Mouse (Mus musculus): ENCODE results near the gene 1520401A03Rik. TPM values are rescaled to one million over a fixed set of nuclear protein-coding genes. Genes with fewer than 3 reads are reported as not detected.

Gene 1520401A03Rik
- total and polyA plus RNA-seq, 3 experiments = 0.08 TPM; not detected in 2

DNA sequence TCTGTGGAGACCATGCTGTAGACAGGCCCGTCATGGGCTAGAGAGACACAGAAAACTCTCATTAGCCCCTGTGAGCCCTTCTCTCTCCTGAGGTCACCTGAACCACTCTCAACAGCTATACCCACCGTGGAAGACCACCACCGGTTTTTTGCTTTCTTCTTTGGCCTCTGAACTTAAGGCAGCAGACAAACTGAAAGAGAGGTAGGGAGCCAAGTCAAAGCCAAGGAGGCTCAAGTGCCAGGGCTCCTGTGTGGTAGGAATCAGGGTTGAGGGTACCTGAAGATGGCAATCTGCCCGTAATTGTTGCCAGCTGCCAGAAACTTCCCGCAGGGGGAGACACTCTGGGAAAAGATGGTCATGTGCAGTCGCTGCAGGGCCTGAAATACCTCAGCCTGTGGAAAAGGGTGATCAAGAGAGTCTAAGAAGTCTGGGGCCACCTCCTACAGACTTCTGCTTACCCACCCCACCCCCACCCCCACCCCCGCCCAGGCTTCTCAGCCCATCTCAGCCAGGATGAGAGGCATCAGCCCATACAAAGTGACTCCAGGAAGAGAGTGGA is 52.0 kb downstream of the 1520401A03Rik start:
- Histone ChIP-seq H3K36me3 (replicated peaks in 1 of 2; ENCODE audit: control insufficient read depth in 1 of 2, insufficient read depth in 1 of 2, low read length in 1 of 2) (peaks cover 18 to 53% of the 10 kb centered on the region in 2 experiments), H3K27ac (ENCODE audit: insufficient read depth, low read depth) (no peak overlapping the region)
- in situ Hi-C loops (cut with MboI; ENCODE audit: low pct_ligation_motif_present, low pct_unique_long_range_greater_than_20kb, low sequenced_read_pairs) = loop anchor here (10.0 kb wide), 1 partner anchor 54 kb away; the partner anchor contains the start of genes 1520401A03Rik and Pkmyt1

DNA sequence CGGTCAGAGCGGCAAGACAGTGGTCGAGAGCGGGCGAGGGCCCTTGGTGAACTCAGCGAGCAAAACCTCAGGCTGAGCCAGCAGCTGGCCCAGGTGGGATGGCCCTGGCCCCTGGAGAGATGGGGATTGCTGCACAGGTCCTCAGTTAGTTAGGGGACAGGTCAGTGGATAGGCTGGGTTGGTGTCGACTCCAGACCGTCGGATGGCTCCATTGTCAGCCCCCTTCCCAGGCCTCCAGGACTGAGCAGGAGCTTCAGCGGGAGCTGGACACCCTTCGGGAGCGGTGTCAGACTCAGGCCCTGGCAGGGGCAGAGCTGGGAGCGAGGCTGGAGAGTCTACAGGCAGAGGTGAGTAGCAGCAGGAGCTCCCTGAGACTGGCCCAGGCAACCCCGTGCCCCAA is 57.1 kb downstream of the 1520401A03Rik start:
- in situ Hi-C loops (cut with MboI; ENCODE audit: low pct_ligation_motif_present, low pct_unique_long_range_greater_than_20kb, low sequenced_read_pairs) (loop anchor here (10.0 kb wide), 1 partner anchor 299 kb away; no protein-coding TSS in a partner anchor), dilution Hi-C loops (cut with MboI; ENCODE audit: extremely low pct_ligation_motif_present, extremely low pct_unique_long_range_greater_than_20kb, low sequenced_read_pairs) (no loop called here)
- TF ChIP-seq JUND (conservative IDR thresholded peaks at IDR 0.05; ENCODE audit: low read depth, low read length) = no peak
- TF ChIP-seq IRF4 (IDR thresholded peaks at IDR 0.05; ENCODE audit: low read depth, low read length) = no peak
- TF ChIP-seq NELFE (IDR thresholded peaks at IDR 0.05; ENCODE audit: low read depth, low read length) = no peak
- no peak for TF ChIP-seq RCOR1 (conservative IDR thresholded peaks at IDR 0.05; ENCODE audit: low read depth, low read length)
- TF ChIP-seq USF1 (IDR thresholded peaks at IDR 0.05; ENCODE audit: low read depth, low read length) = no peak
- no peak for TF ChIP-seq EP300 (IDR thresholded peaks at IDR 0.05; ENCODE audit: low read length)
- no peak for TF ChIP-seq MXI1 (IDR thresholded peaks at IDR 0.05; ENCODE audit: low read depth, low read length)
- TF ChIP-seq ELF1 (IDR thresholded peaks at IDR 0.05; ENCODE audit: low read depth, low read length) = no peak
- no peak for TF ChIP-seq MAZ (IDR thresholded peaks at IDR 0.05; ENCODE audit: low read depth, low read length)
- no peak for TF ChIP-seq PAX5 (IDR thresholded peaks at IDR 0.05; ENCODE audit: low read length)
- no peak for TF ChIP-seq POLR2AphosphoS2 (IDR thresholded peaks at IDR 0.05; ENCODE audit: low read depth, low read length)
- no peak for TF ChIP-seq SIN3A (IDR thresholded peaks at IDR 0.05; ENCODE audit: low read length)
- no peak for TF ChIP-seq CHD2 (IDR thresholded peaks at IDR 0.05; ENCODE audit: low read length)
- TF ChIP-seq ETS1 (conservative IDR thresholded peaks at IDR 0.05; ENCODE audit: low read depth, low read length) = no peak
- TF ChIP-seq MYC (IDR thresholded peaks at IDR 0.05; ENCODE audit: low read depth, low read length) = no peak
- TF ChIP-seq HCFC1 (IDR thresholded peaks at IDR 0.05; ENCODE audit: low read depth, low read length) = no peak
- no peak for TF ChIP-seq MEF2A (IDR thresholded peaks at IDR 0.05; ENCODE audit: borderline replicate concordance, low read depth, low read length)
- H3K4me1 ChIP-seq (ENCODE audit: control insufficient read depth in 1 of 2, insufficient read depth in 2 of 2) = peaks cover 6 to 12% of the 10 kb centered on the region in 2 experiments; a peak in 3 of 4 replicates
- no peak for DNase-seq (ENCODE audit: extremely low read depth)
- no peak overlapping the region for H3K4me3 ChIP-seq (replicated peaks in 1 of 3; ENCODE audit: low read depth in 2 of 3, low read length in 2 of 3, poor library complexity in 1 of 3)
- H3K4me2 ChIP-seq (ENCODE audit: insufficient read depth, low read depth, poor library complexity, severe bottlenecking) = no peak overlapping the region
- H3K9ac ChIP-seq (ENCODE audit: insufficient read depth, low read depth) = no peak overlapping the region
- peaks cover 31% of the 10 kb centered on the region for H3K27me3 ChIP-seq (replicated peaks)
- H3K79me2 ChIP-seq (replicated peaks; ENCODE audit: control insufficient read depth, extremely low read depth, insufficient read depth, poor library complexity, severe bottlenecking) = no peaks in the 10 kb centered on the region
- H3K36me3 ChIP-seq (replicated peaks in 1 of 2; ENCODE audit: control insufficient read depth in 1 of 2, insufficient read depth in 1 of 2, low read length in 1 of 2) = peaks cover 18 to 53% of the 10 kb centered on the region in 2 experiments
- no peaks in the 10 kb centered on the region for H3K9me3 ChIP-seq (replicated peaks; ENCODE audit: low read length)
- no peak overlapping the region for H3K27ac ChIP-seq (ENCODE audit: insufficient read depth, low read depth)

More for the DNA sequence above, 52.0 kb downstream of the 1520401A03Rik start:
- H3K79me2 ChIP-seq (replicated peaks; ENCODE audit: control insufficient read depth, extremely low read depth, insufficient read depth, poor library complexity, severe bottlenecking) = no peaks in the 10 kb centered on the region
- no peak overlapping the region for H3K4me3 ChIP-seq (replicated peaks in 1 of 3; ENCODE audit: low read depth in 2 of 3, low read length in 2 of 3, poor library complexity in 1 of 3)
- H3K27me3 ChIP-seq (replicated peaks) = no peaks in the 10 kb centered on the region
- no peak overlapping the region for H3K4me2 ChIP-seq (ENCODE audit: insufficient read depth, low read depth, poor library complexity, severe bottlenecking)
- dilution Hi-C loops (cut with MboI; ENCODE audit: extremely low pct_ligation_motif_present, extremely low pct_unique_long_range_greater_than_20kb, low sequenced_read_pairs) = no loop called here
- peaks cover 7 to 33% of the 10 kb centered on the region in 2 experiments for H3K4me1 ChIP-seq (ENCODE audit: control insufficient read depth in 1 of 2, insufficient read depth in 2 of 2)
- no peak overlapping the region for H3K9ac ChIP-seq (ENCODE audit: insufficient read depth, low read depth)
- no peak for DNase-seq (ENCODE audit: extremely low read depth)
- H3K9me3 ChIP-seq (replicated peaks; ENCODE audit: low read length) = no peaks in the 10 kb centered on the region
- TF ChIP-seq MAX (IDR thresholded peaks at IDR 0.05; ENCODE audit: low read length) = no peak
- no peak for TF ChIP-seq ZNF384 (IDR thresholded peaks at IDR 0.05; ENCODE audit: low read depth, low read length)
- no peak for TF ChIP-seq USF1 (IDR thresholded peaks at IDR 0.05; ENCODE audit: low read depth, low read length)
- no peak for TF ChIP-seq RAD21 (IDR thresholded peaks at IDR 0.05; ENCODE audit: low read depth, low read length)
- TF ChIP-seq MXI1 (IDR thresholded peaks at IDR 0.05; ENCODE audit: low read depth, low read length) = no peak
- no peak for TF ChIP-seq UBTF (IDR thresholded peaks at IDR 0.05; ENCODE audit: low read depth, low read length)
- TF ChIP-seq TCF12 (IDR thresholded peaks at IDR 0.05; ENCODE audit: low read depth, low read length) = no peak

Measured in CH12.LX (cell line).